Comparison of ENCODE assay signal across 17 mouse cellular contexts in genomic region chr8:13516728-13517127, GRCm38 (mm10). TPM values are rescaled to one million over a fixed set of nuclear protein-coding genes. Genes with fewer than 3 reads are reported as not detected.
DNase-seq lines count a peak whose midpoint lies in the region; ATAC-seq lines count a peak whose summit lies in the region.
"Had no signal": no experiment of that assay in that cellular context is flagged by ENCODE, and none has a peak within 500 bp of the region (broad histone marks: within the 10 kb centered on the region; RNA-seq: fewer than 3 reads in every experiment).

No protein-coding gene starts in this region.

- H3K4me3 ChIP-seq in embryonic facial prominence, embryonic 15.5 days (replicated peaks): no peak overlapping the region
- no peak overlapping the region for H3K4me3 ChIP-seq in embryonic facial prominence, embryonic 10.5 days
- no peak overlapping the region for H3K4me3 ChIP-seq in kidney, embryonic 15.5 days (replicated peaks)
- no peak overlapping the region for H3K4me3 ChIP-seq in lung, embryonic 16.5 days (ENCODE audit: low read length)
- no peak overlapping the region for H3K4me3 ChIP-seq in stomach, embryonic 16.5 days (replicated peaks; ENCODE audit: low read length)
- H3K4me3 ChIP-seq: forebrain, embryonic 15.5 days; midbrain, embryonic 12.5 days had no signal

- no peak for DNase-seq in embryonic facial prominence, embryonic 10.5 days (ENCODE audit: low spot score)
- DNase-seq in kidney, postnatal 36 days: no peak
- no peak for DNase-seq in lung, postnatal 14 days
- no peak for DNase-seq in cerebellum, adult 9-10 months
- DNase-seq: right cerebral cortex, postnatal 25 days; thymus, adult 18-20 months had no signal

- WGBS in embryonic facial prominence, embryonic 15.5 days: 74% methylated on average over 5 of the region's 5 CpGs
- WGBS in embryonic facial prominence, embryonic 10.5 days: 89% methylated on average over 5 of the region's 5 CpGs
- 68% methylated on average over 5 of the region's 5 CpGs for WGBS in kidney, embryonic 15.5 days
- WGBS in lung, embryonic 16.5 days: 67% methylated on average over 5 of the region's 5 CpGs
- WGBS in stomach, embryonic 16.5 days: 56% methylated on average over 5 of the region's 5 CpGs

- H3K27me3 ChIP-seq in embryonic facial prominence, embryonic 15.5 days: no peaks in the 10 kb centered on the region
- no peaks in the 10 kb centered on the region for H3K27me3 ChIP-seq in embryonic facial prominence, embryonic 10.5 days (replicated peaks; ENCODE audit: low read depth, poor library complexity, severe bottlenecking)
- H3K27me3 ChIP-seq in kidney, embryonic 15.5 days: 0 out of 2 replicates have a peak, but pooled peaks cover 3% of the 10 kb centered on the region
- H3K27me3 ChIP-seq in lung, embryonic 16.5 days (ENCODE audit: control insufficient read depth, insufficient read depth, low read depth, low read length): no peaks in the 10 kb centered on the region
- H3K27me3 ChIP-seq in stomach, embryonic 16.5 days (ENCODE audit: control insufficient read depth, insufficient read depth, low read length): no peaks in the 10 kb centered on the region
- H3K27me3 ChIP-seq: forebrain, embryonic 15.5 days; midbrain, embryonic 12.5 days had no signal

- H3K9me3 ChIP-seq in embryonic facial prominence, embryonic 15.5 days (replicated peaks): no peaks in the 10 kb centered on the region
- H3K9me3 ChIP-seq in embryonic facial prominence, embryonic 10.5 days: no peaks in the 10 kb centered on the region
- H3K9me3 ChIP-seq in kidney, embryonic 15.5 days (replicated peaks): no peaks in the 10 kb centered on the region
- H3K9me3 ChIP-seq in lung, embryonic 16.5 days (ENCODE audit: control insufficient read depth, low read length): no peaks in the 10 kb centered on the region
- no peaks in the 10 kb centered on the region for H3K9me3 ChIP-seq in stomach, embryonic 16.5 days (replicated peaks; ENCODE audit: control insufficient read depth, low read length)
- H3K9me3 ChIP-seq: forebrain, embryonic 15.5 days; midbrain, embryonic 12.5 days had no signal

- H3K9ac ChIP-seq in embryonic facial prominence, embryonic 15.5 days: no peak overlapping the region
- no peak overlapping the region for H3K9ac ChIP-seq in kidney, embryonic 15.5 days
- H3K9ac ChIP-seq in lung, embryonic 16.5 days (ENCODE audit: low read length): no peak overlapping the region
- no peak overlapping the region for H3K9ac ChIP-seq in stomach, embryonic 16.5 days (ENCODE audit: low read length)
- H3K9ac ChIP-seq: forebrain, embryonic 15.5 days; liver, embryonic 14.5 days; midbrain, embryonic 12.5 days had no signal

- no peak for ATAC-seq in embryonic facial prominence, embryonic 15.5 days (ENCODE audit: insufficient number of reproducible peaks, low FRiP score, low TSS enrichment, low read depth)
- no peak for ATAC-seq in kidney, embryonic 15.5 days (replicated peaks; ENCODE audit: low FRiP score)
- ATAC-seq in lung, embryonic 16.5 days (ENCODE audit: low read depth): no peak
- ATAC-seq in stomach, embryonic 16.5 days (ENCODE audit: insufficient read depth, low FRiP score): no peak
- ATAC-seq: forebrain, embryonic 15.5 days; inflammation-experienced regulatory T-cells, adult 6 months had no signal

- H3K4me1 ChIP-seq in embryonic facial prominence, embryonic 15.5 days: no peaks in the 10 kb centered on the region
- H3K4me1 ChIP-seq in embryonic facial prominence, embryonic 10.5 days: no peaks in the 10 kb centered on the region
- H3K4me1 ChIP-seq in kidney, embryonic 15.5 days: peaks cover 15% of the 10 kb centered on the region
- H3K4me1 ChIP-seq in lung, embryonic 16.5 days (replicated peaks; ENCODE audit: control insufficient read depth, insufficient read depth, low read length): peaks cover 27% of the 10 kb centered on the region
- H3K4me1 ChIP-seq in stomach, embryonic 16.5 days (ENCODE audit: control insufficient read depth, insufficient read depth, low read length): peaks cover 17% of the 10 kb centered on the region
- H3K4me1 ChIP-seq: forebrain, embryonic 15.5 days; midbrain, embryonic 12.5 days had no signal

- H3K36me3 ChIP-seq in embryonic facial prominence, embryonic 15.5 days: no peaks in the 10 kb centered on the region
- no peaks in the 10 kb centered on the region for H3K36me3 ChIP-seq in embryonic facial prominence, embryonic 10.5 days (replicated peaks)
- no peaks in the 10 kb centered on the region for H3K36me3 ChIP-seq in kidney, embryonic 15.5 days
- no peaks in the 10 kb centered on the region for H3K36me3 ChIP-seq in lung, embryonic 16.5 days (ENCODE audit: control insufficient read depth, insufficient read depth, low read length)
- no peaks in the 10 kb centered on the region for H3K36me3 ChIP-seq in stomach, embryonic 16.5 days (ENCODE audit: control insufficient read depth, insufficient read depth, low read length)
- H3K36me3 ChIP-seq: forebrain, embryonic 15.5 days; midbrain, embryonic 12.5 days had no signal

- H3K4me2 ChIP-seq in embryonic facial prominence, embryonic 15.5 days (replicated peaks): no peak overlapping the region
- H3K4me2 ChIP-seq in kidney, embryonic 15.5 days: no peak overlapping the region
- H3K4me2 ChIP-seq in lung, embryonic 16.5 days (ENCODE audit: low read depth, low read length): no peak overlapping the region
- H3K4me2 ChIP-seq in stomach, embryonic 16.5 days (ENCODE audit: low read depth, low read length): no peak overlapping the region
- H3K4me2 ChIP-seq: forebrain, embryonic 15.5 days; midbrain, embryonic 12.5 days had no signal

- 0 out of 2 replicates have a peak overlapping the region, but pooled peaks have one; percentile 51 for H3K27ac ChIP-seq in embryonic facial prominence, embryonic 15.5 days (replicated peaks)
- no peak overlapping the region for H3K27ac ChIP-seq in embryonic facial prominence, embryonic 10.5 days (replicated peaks)
- peak overlapping the region; percentile 22; the same call in 1 of the 2 replicates for H3K27ac ChIP-seq in kidney, embryonic 15.5 days
- peak overlapping the region; percentile 82 for H3K27ac ChIP-seq in lung, embryonic 16.5 days (ENCODE audit: low read length)
- peak overlapping the region; percentile 72; the same call in 1 of the 2 replicates for H3K27ac ChIP-seq in stomach, embryonic 16.5 days (ENCODE audit: low read length)
- H3K27ac ChIP-seq: forebrain, embryonic 15.5 days; liver, embryonic 14.5 days; midbrain, embryonic 12.5 days had no signal

RNA-seq across cellular contexts. Expression of gene Gas6, which starts 22.4 kb away (rescaled TPM):
- polyA plus RNA-seq in embryonic facial prominence, embryonic 15.5 days (2015; fragmentation: Nextera tagmentation; extraction: Ambion mirVana): 51.4 and 61.1 TPM in 2 replicates
- 7.8 and 8.2 TPM in 2 replicates for polyA plus RNA-seq in embryonic facial prominence, embryonic 10.5 days (2016; fragmentation: Nextera tagmentation; extraction: Ambion mirVana)
- 52.2 and 55.3 TPM in 2 replicates for polyA plus RNA-seq in kidney, embryonic 15.5 days (2015; fragmentation: Nextera tagmentation; extraction: Ambion mirVana)
- 78.0 and 83.8 TPM in 2 replicates for polyA plus RNA-seq in lung, embryonic 16.5 days (2015; fragmentation: Nextera tagmentation; extraction: Ambion mirVana)
- 151 and 162 TPM in 2 replicates for polyA plus RNA-seq in stomach, embryonic 16.5 days (2015; fragmentation: Nextera tagmentation; extraction: Ambion mirVana)
- polyA plus RNA-seq: inflammation-experienced regulatory T-cells, adult 6 months had no signal

RNA-seq across cellular contexts. Expression of gene 1700029H14Rik, which starts 45.5 kb away (rescaled TPM):
- polyA plus RNA-seq in embryonic facial prominence, embryonic 15.5 days (2015; fragmentation: Nextera tagmentation; extraction: Ambion mirVana): not detected in 2 replicates
- polyA plus RNA-seq in embryonic facial prominence, embryonic 10.5 days (2016; fragmentation: Nextera tagmentation; extraction: Ambion mirVana): not detected in 2 replicates
- not detected in 2 replicates for polyA plus RNA-seq in kidney, embryonic 15.5 days (2015; fragmentation: Nextera tagmentation; extraction: Ambion mirVana)
- polyA plus RNA-seq in lung, embryonic 16.5 days (2015; fragmentation: Nextera tagmentation; extraction: Ambion mirVana): not detected in 2 replicates
- polyA plus RNA-seq in stomach, embryonic 16.5 days (2015; fragmentation: Nextera tagmentation; extraction: Ambion mirVana): not detected in 2 replicates
- polyA plus RNA-seq: brain, embryonic 14.5 days; forebrain, embryonic 15.5 days; hindbrain, embryonic 11.5 days; inflammation-experienced regulatory T-cells, adult 6 months; midbrain, embryonic 12.5 days; neural tube, embryonic 14.5 days had no signal
